Mouse (Mus musculus) stomach, postnatal 0 days (tissue): ENCODE data around the gene 2900011O08Rik.

ENCODE experiments used
- CTCF ChIP-seq: IDR thresholded peaks from 2 replicates; pipeline ENCODE4 v1.5.1; 2016; ENCODE audit warnings: antibody characterized with exemption, low read depth, mild to moderate bottlenecking, moderate library complexity
- EP300 ChIP-seq: optimal IDR thresholded peaks from 2 replicates; pipeline ENCODE3; 2016; ENCODE audit warnings: antibody characterized with exemption

GRCm38 (mm10) chr16:14139106-14139505 is 152.7 kb downstream of the 2900011O08Rik start:
- TF ChIP-seq CTCF (no peak), EP300 (no peak)
